8 mouse cellular contexts compared by ENCODE assay signal in the genomic region with DNA sequence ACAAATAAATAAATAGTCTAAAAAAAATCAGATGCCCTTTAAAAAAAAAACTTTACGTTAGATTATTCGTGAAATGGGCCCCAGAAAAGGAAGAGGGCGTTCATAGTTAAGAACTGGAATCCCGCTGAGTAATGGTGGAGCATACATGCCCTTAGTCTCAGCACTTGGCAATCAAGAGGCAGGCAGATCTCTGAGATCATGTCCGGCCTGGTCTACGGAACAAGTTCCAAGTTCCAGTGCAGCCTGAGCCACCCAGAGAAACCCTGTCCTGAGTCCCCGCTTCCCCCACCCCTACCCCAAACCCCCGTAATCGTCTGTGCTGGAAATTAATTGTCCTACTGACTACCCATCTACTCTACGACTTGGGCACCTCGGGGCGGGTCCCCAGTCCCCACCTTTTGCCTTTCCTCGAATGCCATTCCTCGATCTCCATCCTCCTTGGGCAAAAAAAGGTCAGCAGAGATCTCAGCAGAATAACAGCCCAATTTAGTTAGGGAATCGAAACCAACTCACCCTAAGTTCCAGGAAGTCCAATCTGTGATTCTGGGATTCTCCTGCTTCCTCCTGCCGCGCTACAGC. TPM values are rescaled to one million over a fixed set of nuclear protein-coding genes. Genes with fewer than 3 reads are reported as not detected.
DNase-seq lines count a peak whose midpoint lies in the region; ATAC-seq and TF ChIP-seq lines count a peak whose summit lies in the region.

No protein-coding gene starts in this region.

- H3K4me1 ChIP-seq in heart, embryonic 10.5 days, result peaks cover 9% of the 10 kb centered on the region
- peaks cover 9% of the 10 kb centered on the region for H3K4me1 ChIP-seq in limb, embryonic 10.5 days
- peaks cover 6% of the 10 kb centered on the region for H3K4me1 ChIP-seq in midbrain, embryonic 13.5 days (replicated peaks)

- CTCF ChIA-PET in Patski (lab: Charles Lee), result interaction anchor here (1.0 kb wide), 1 partner anchor 21 kb away, joined by 3 read pairs; no protein-coding TSS in a partner anchor

- no peaks in the 10 kb centered on the region for H3K36me3 ChIP-seq in heart, embryonic 10.5 days
- no peaks in the 10 kb centered on the region for H3K36me3 ChIP-seq in limb, embryonic 10.5 days
- H3K36me3 ChIP-seq in midbrain, embryonic 13.5 days, result no peaks in the 10 kb centered on the region

- H3K9ac ChIP-seq in midbrain, embryonic 13.5 days (replicated peaks), result peak overlapping the region; percentile 43; the same call in 1 of the 2 replicates

- peak; percentile 34 for ATAC-seq in CD4-positive, CD25-positive, alpha-beta regulatory T cell, adult 4 months
- peak; percentile 20 for ATAC-seq in Patski
- ATAC-seq in midbrain, embryonic 13.5 days, result no peak

- POLR2A ChIA-PET in Patski (lab: Charles Lee), result no interaction called here

- H3K9me3 ChIP-seq in heart, embryonic 10.5 days, result no peaks in the 10 kb centered on the region
- H3K9me3 ChIP-seq in limb, embryonic 10.5 days (replicated peaks), result no peaks in the 10 kb centered on the region
- no peaks in the 10 kb centered on the region for H3K9me3 ChIP-seq in midbrain, embryonic 13.5 days

- peak overlapping the region; percentile 66 for H3K4me3 ChIP-seq in heart, embryonic 10.5 days
- H3K4me3 ChIP-seq in limb, embryonic 10.5 days, result peak overlapping the region; percentile 49
- peak overlapping the region; percentile 40 for H3K4me3 ChIP-seq in midbrain, embryonic 13.5 days (replicated peaks)

- no peaks in the 10 kb centered on the region for H3K27me3 ChIP-seq in Patski
- peaks cover 24% of the 10 kb centered on the region; the same call in 1 of the 2 replicates for H3K27me3 ChIP-seq in heart, embryonic 10.5 days (ENCODE audit: insufficient read depth, poor library complexity, severe bottlenecking)
- H3K27me3 ChIP-seq in limb, embryonic 10.5 days (ENCODE audit: low read depth, poor library complexity, severe bottlenecking), result peaks cover 58% of the 10 kb centered on the region
- peaks cover 37% of the 10 kb centered on the region for H3K27me3 ChIP-seq in midbrain, embryonic 13.5 days

- no peak for TF ChIP-seq CTCF in Patski (IDR thresholded peaks at IDR 0.05)

- WGBS in heart, embryonic 10.5 days, result 23% methylated on average over 17 of the region's 17 CpGs
- WGBS in limb, embryonic 10.5 days, result 31% methylated on average over 17 of the region's 17 CpGs
- 32% methylated on average over 17 of the region's 17 CpGs for WGBS in midbrain, embryonic 13.5 days

- peak overlapping the region; percentile 71 for H3K4me2 ChIP-seq in midbrain, embryonic 13.5 days (replicated peaks)

- H3K27ac ChIP-seq in heart, embryonic 10.5 days, result no peak overlapping the region
- no peak overlapping the region for H3K27ac ChIP-seq in limb, embryonic 10.5 days
- no peak overlapping the region for H3K27ac ChIP-seq in midbrain, embryonic 13.5 days

- in situ Hi-C loops in Patski (cut with MboI; ENCODE audit: low pct_unique_long_range_greater_than_20kb), result no loop called here

- DNase-seq in Patski (ENCODE audit: low read depth, low spot score), result no peak
- DNase-seq in heart, embryonic 10.5 days (ENCODE audit: low spot score), result no peak
- DNase-seq in limb, embryonic 10.5 days (ENCODE audit: low spot score), result no peak
- no peak for DNase-seq in urinary bladder, postnatal 14 days (ENCODE audit: low spot score)
- no peak for DNase-seq in right cerebral cortex, adult 2 months (ENCODE audit: low spot score in 2 of 2)
- DNase-seq in adrenal gland, adult 2 months, result no peak

RNA-seq across cellular contexts. Expression of gene Mlkl, which starts 0.6 kb away (rescaled TPM):
- 1 to 10 TPM; 5.3 to 7.1 TPM for polyA plus RNA-seq in CD4-positive, CD25-positive, alpha-beta regulatory T cell, adult 4 months (2017; shearing (Covaris generic))
- polyA plus RNA-seq in Patski (2021), result 13.9 TPM
- 0.98 and 1.5 TPM in 2 replicates for polyA plus RNA-seq in heart, embryonic 10.5 days (2016; fragmentation: Nextera tagmentation; extraction: Ambion mirVana)
- polyA plus RNA-seq in limb, embryonic 10.5 days (2016; fragmentation: Nextera tagmentation; extraction: Ambion mirVana), result 0.34 and 0.70 TPM in 2 replicates
- 0.32 and 0.38 TPM in 2 replicates for polyA plus RNA-seq in midbrain, embryonic 13.5 days (2015; fragmentation: Nextera tagmentation; extraction: Ambion mirVana)
- 10 to 100 TPM in 1 of 2 experiments, 1 to 10 TPM in 1; 8.4 to 25.0 TPM for total RNA-seq in adrenal gland, adult 2 months (2021)
- polyA plus RNA-seq in adrenal gland, adult 2 months (2012; rRNA removed), result 1.1 and 2.0 TPM in 2 replicates

RNA-seq across cellular contexts. Expression of gene Rfwd3, which starts 37.4 kb away (rescaled TPM):
- 10 to 100 TPM; 20.2 to 34.9 TPM for polyA plus RNA-seq in CD4-positive, CD25-positive, alpha-beta regulatory T cell, adult 4 months (2017; shearing (Covaris generic))
- polyA plus RNA-seq in Patski (2021), result 39.5 TPM
- 57.7 and 65.2 TPM in 2 replicates for polyA plus RNA-seq in heart, embryonic 10.5 days (2016; fragmentation: Nextera tagmentation; extraction: Ambion mirVana)
- polyA plus RNA-seq in limb, embryonic 10.5 days (2016; fragmentation: Nextera tagmentation; extraction: Ambion mirVana), result 103 and 108 TPM in 2 replicates
- 36.3 and 37.5 TPM in 2 replicates for polyA plus RNA-seq in midbrain, embryonic 13.5 days (2015; fragmentation: Nextera tagmentation; extraction: Ambion mirVana)
- total RNA-seq in adrenal gland, adult 2 months (2021), result 10 to 100 TPM; 50.1 to 54.4 TPM
- polyA plus RNA-seq in adrenal gland, adult 2 months (2012; rRNA removed), result 11.6 and 13.6 TPM in 2 replicates

RNA-seq across cellular contexts. Expression of gene Fa2h, which starts 56.2 kb away (rescaled TPM):
- not detected for polyA plus RNA-seq in CD4-positive, CD25-positive, alpha-beta regulatory T cell, adult 4 months (2017; shearing (Covaris generic))
- 1.7 TPM for polyA plus RNA-seq in Patski (2021)
- not detected in 2 replicates for polyA plus RNA-seq in heart, embryonic 10.5 days (2016; fragmentation: Nextera tagmentation; extraction: Ambion mirVana)
- polyA plus RNA-seq in limb, embryonic 10.5 days (2016; fragmentation: Nextera tagmentation; extraction: Ambion mirVana), result not detected in 2 replicates
- polyA plus RNA-seq in midbrain, embryonic 13.5 days (2015; fragmentation: Nextera tagmentation; extraction: Ambion mirVana), result 0.08 TPM in 1 of 2 replicates, not detected in the other
- total RNA-seq in adrenal gland, adult 2 months (2021), result 1 to 10 TPM in 1 of 2 experiments, under 1 TPM in 1; 0.21 to 4.7 TPM
- polyA plus RNA-seq in adrenal gland, adult 2 months (2012; rRNA removed), result 19.0 and 37.5 TPM in 2 replicates
